Mouse (Mus musculus): ENCODE results near the gene P2rx6.
"Not testable (repeated sequence)": the region's sequence is repeated elsewhere in the genome, so short reads cannot be mapped to it uniquely, and the experiment has no call there.

Gene P2rx6

GRCm38 (mm10) chr16:17561751-17562208 lies at the start of gene P2rx6:
TSS of gene P2rx6 (plus strand) at chr16:17561885.
- peak; percentile 22 for DNase-seq

DNA sequence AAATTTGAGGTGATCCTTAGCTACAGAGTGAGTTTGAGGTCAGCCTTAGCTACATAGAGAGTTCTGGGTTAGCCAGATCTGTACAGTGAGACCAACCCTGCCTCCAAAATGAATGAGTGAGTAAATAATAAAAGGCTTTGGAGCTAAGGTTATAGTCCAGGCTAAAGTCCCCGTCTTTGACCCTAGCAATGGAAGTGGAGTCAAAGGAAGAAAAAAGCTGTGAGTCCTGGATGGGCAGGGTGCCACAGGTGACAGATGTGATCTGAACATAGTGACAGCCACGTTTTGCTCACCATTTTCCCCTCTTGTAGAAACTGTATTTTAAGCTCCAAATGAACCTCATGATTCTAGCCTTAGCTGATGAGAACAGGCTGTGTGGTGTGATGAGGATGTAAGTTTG lies 42.8 kb upstream of the P2rx6 start:
- DNase-seq = no peak

DNA sequence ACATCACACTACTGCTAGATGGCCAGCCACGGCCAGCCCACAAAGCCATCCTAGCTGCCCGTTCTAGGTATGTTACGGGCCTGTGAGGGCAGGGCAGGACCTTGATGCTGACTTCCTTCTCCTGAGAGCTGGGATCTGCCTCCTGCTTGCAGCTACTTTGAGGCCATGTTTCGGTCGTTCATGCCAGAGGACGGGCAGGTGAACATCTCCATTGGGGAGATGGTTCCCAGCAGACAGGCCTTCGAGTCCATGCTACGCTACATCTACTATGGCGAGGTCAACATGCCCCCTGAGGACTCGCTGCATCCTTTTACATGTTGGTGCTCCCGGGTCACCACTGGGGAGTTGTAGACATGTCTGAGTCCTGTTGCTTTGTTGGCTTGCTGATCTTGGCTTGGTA lies 37.5 kb upstream of the P2rx6 start:
- no peak for DNase-seq

- DNase-seq = no peak
Observed at GRCm38 (mm10) chr16:17525524-17525923, 36.2 kb upstream of the P2rx6 start.

GRCm38 (mm10) chr16:17526223-17526622 lies 35.5 kb upstream of the P2rx6 start:
- DNase-seq = peak; percentile 41

DNA sequence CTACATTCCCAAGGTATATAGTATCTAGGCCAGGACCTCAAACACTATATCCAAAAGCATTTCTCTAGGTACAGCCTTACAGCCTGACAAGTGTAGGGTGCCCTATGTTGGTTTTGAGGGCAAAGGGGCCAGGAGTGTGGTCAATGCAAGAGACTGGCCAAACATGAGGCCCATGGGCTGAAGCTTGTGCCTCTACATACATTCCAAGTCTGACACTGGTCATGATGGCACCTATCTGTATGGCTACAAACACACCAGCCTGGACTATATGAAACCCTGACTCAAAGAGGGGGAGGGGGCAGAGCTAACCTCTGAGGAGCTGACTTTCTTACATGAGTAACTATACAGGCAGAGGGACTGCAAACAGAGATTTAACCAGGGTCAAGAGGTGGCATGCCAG lies 34.1 kb upstream of the P2rx6 start:
- DNase-seq = no peak

DNA sequence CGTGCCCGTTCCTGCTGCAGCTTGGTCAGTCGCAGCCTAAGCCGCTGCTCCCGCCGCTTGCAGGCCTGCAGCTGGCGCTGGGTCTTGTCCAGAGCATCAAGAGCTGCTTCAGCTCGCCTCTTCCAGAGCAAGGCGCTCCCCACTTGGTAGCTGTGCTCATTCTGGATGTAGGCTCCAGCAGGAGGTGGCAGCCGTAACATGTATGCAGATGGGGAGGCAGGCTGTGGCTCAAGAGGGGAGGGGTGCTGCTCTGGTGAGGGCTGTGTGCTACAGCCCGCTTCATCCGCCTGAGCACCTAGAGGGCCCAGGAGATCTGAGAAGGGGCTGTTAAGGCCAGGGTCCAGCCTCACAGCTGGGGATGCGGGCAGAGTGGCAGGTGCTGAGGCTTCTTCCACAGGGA lies 33.4 kb upstream of the P2rx6 start:
- DNase-seq = no peak

DNA sequence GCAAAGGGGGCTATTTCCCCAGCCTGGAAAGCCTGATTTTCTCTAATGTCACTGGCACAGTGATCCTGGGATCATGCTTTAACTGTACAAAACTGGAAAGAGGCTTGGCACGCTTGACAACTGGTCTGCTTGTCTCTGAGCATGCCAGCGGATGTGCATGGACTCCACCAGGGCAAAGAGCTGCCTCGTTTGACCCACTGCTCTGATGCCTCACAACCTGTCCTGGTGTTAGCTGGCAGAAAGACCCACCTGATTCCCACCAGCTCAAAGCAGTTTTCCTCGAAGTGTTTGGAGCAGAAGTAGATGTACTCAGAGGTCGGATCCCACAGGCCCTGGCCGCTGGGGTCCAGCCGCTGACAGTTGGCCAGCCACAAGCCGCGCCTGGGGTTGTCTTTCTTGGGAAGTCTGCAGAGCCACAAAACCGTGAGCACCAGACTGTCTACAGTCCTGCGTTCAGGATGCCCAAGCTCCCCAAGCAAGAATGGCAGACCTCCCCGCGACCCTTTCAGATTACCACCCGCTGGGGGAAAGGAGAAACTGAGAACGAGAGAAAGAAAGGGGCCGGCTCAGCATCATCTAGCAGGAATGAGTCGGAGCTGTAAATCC lies 31.6 kb upstream of the P2rx6 start:
- DNase-seq = no peak

DNA sequence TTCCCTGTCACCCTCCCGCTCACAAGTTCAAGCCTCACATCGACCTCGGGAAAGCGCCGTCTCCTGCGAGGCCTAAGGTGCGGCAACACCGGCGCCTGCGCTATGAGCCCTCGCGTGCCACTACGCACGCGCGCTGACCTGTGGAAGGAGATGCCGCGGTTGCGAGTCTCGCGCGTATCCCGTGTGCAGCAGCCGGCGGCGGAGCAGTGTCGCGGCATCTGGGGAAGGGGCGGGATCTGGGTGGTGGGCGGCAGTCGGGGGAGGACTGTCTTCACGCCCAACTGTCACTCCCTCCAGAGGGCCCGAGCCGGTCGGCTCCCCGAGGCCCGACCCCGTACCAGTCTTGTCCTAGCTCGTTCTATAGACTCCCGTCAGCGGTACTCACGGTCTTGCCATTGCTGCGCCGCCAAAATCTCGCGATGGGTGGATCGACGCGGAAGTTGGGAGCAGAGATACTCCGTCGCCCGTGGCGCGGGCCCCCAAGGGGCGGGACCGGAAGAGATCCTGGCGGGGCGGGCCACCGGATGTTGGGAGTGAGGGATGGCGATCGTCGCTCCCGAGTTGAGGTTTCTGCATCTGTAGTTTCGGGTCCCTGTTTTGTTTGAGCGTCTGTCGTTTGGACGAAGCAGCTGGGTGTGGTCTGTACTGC lies 30.9 kb upstream of the P2rx6 start, which contains the start of gene Thap7:
Thap7 (minus strand) TSS at position 497 of the 649 bp plus-strand sequence.
- peak; percentile 97 for DNase-seq

- DNase-seq = peak; percentile 49
Observed at GRCm38 (mm10) chr16:17532271-17532670, 29.4 kb upstream of the P2rx6 start.

- no peak for DNase-seq
Observed at GRCm38 (mm10) chr16:17532676-17533329, 28.9 kb upstream of the P2rx6 start.

DNA sequence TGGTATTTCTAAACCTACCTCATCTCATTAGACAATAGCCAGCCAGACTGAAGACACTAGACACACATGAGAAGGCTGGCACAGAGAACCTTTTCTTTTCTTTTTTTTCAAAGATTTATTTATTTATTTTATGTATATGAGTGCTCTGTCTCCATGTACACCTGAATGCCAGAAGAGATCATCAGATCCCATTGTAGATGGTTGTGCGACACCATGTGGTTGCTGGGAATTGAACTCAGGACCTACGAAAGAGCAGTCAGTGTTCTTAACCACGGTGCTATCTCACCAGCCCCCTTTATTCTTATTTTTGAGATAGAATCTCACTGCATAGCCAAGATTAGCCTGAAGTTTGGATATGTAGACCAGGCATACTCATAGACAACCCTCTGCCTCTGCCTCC lies 25.1 kb upstream of the P2rx6 start:
- DNase-seq = peak; percentile 30

GRCm38 (mm10) chr16:17542632-17543031 lies 19.1 kb upstream of the P2rx6 start:
- DNase-seq = no peak

DNA sequence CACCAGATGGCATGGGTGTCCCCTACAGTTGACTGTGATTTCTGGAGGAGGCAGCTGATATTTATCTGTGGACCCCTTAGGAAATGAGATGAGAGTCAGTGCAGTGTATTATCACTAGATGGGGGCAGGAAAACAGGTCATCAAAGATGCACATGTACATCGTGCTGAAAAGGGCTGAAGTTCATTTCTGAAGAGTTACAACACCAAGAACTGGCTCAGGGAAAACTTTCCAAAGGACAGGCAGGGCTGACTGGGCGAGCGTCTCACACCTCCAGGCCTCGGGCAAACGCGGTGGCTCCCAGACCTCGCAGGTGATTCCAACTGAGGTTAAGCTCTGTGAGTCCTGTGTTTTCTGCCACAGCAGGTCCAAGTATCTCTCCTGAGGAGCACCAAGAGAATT lies 8.8 kb upstream of the P2rx6 start:
- no peak for DNase-seq

DNA sequence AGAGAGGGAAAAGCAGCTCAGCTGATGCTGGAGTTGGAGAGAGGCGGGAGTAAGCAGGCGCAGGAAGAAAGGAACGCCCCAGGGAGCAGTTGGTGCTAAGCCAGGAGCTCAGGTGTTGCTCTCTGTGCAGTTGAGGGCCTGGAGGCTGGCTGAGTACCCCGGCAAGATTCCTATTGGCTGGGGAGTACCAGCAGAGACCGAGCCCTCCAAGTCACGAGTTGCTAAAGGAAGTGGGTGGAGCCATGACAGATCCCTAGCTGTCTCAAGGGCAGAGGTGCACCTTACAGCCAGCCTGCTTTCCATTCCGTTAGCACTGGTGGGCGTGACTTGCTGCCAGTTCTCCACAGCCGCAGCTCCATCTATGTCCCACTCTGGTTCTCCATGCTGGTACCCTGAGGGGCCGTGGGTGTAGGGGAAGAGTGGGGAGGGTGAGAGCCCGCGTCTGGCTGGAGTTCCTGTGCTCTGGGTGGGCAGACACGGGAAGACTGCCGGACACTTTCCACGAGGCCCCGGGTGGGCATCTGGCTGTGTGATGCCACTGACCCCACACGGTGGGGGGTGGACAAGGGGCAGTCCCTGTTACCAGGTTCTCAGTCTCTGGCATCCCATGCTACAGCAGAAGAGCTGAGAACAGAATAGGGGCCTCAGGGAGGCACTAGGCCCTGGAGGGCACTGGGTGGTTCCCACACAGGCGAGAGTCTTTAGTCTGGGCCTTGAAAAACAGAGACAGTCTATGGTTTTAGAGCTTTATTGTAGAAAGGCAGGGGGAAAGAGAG lies 7.6 kb upstream of the P2rx6 start:
- peak; percentile 72 for DNase-seq

GRCm38 (mm10) chr16:17554702-17555101 lies 7.0 kb upstream of the P2rx6 start:
- not testable (repeated sequence) for DNase-seq

- DNase-seq = no peak
Observed at GRCm38 (mm10) chr16:17556180-17556579, 5.5 kb upstream of the P2rx6 start.

- no peak for DNase-seq
Observed at GRCm38 (mm10) chr16:17556907-17557306, 4.8 kb upstream of the P2rx6 start.

DNA sequence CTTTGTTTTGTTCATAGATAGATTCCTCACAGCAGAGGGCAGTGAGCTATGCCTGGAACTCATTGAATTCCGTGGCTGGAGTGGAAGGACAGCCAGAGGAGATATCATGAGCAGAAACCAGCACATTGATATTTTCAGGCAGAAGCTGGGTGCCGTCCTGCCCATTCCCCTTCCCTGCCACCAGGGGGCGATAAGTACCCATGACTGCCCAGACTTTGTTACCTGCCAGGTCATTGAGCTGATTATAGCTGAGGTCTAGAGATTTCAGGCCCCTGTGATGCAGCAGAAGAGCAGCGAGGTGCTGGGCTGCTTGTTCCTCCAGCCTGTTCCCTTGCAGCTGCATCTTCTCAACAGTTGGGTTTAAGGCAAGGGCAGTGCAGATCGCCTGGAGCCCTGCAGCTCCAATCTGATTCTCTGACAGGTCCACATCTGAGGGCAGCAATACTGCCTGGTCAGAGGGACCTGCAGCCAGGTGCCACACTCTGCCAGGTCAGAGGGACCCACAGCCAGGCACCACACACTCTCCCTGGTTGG lies 3.7 kb upstream of the P2rx6 start:
- peak; percentile 79 for DNase-seq

- no peak for DNase-seq
Observed at GRCm38 (mm10) chr16:17558811-17559210, 2.9 kb upstream of the P2rx6 start.

DNA sequence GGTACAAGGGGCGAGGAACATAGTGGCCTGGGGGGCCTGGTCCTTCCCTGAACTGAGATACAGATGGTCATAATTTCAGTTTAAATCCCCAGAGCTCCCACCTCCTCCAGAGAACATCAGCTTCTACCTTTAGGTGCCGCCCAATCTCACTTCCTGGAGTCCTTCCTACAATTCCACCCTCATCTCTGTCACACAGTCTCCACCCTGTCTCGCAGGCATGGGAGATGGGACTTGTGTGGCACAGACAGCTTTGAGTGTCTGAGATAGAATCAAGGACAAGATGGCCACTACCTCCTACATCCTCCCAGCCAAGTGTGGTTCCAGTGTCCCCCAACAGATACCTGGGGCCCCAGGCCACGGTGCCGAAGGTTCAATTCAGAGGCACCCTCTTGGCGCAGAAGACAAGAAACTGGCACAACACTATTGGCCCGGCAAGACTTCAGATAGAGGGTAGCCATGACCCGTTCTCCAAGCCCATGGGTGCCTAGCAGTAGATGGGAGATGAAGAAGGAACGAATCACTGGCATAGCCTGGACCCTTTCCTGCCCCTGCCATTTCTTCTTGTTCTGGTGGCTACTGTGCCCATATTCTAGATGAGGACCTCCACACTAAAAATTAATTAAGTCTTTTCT lies 2.2 kb upstream of the P2rx6 start:
- no peak for DNase-seq

- DNase-seq = peak; percentile 27
Observed at GRCm38 (mm10) chr16:17561128-17561750, 446 bp upstream of the P2rx6 start, which contains the start of gene Lrrc74b. TSS of gene Lrrc74b (minus strand) at chr16:17561247.

Measured in kidney, adult 18-20 months (tissue).